In the genomic region with DNA sequence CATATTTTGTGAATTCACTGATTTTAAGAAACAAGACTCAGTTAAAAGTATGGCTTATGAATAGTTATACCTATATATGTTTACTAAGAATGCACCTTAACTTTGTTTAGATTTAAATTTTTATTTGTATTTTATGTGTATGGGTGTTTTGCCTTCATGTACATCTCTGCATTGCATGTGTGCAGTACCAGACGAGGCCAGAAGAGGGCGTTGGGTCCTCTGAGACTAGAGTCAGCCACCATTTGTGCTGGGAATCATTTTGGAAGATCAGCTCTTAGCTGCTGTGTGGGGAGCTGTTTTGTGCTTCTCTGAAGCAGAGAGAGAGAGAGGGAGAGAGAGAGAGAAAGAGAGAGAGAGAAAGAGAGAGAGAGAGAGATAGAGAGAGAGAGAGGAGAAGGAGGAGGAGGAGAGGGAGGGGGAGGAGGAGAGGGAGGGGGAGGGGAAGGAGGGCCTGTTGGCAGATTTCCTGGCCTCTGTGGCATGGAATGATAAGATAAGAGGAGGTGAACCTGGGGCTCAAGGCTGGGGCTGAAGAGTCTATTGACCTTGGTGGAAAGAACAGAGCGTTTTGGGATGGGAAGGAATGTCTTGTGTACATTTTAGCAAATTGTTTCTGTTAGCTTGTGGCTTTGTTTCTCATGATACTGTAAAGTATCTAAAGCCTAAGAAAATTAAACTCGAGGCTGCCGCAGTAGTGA, we compare ENCODE assay signal across 9 mouse cellular contexts. TPM values are rescaled to one million over a fixed set of nuclear protein-coding genes. Genes with fewer than 3 reads are reported as not detected.
DNase-seq lines count a peak whose midpoint lies in the region; ATAC-seq and TF ChIP-seq lines count a peak whose summit lies in the region.
"Had no signal": no experiment of that assay in that cellular context is flagged by ENCODE, and none has a peak within 500 bp of the region (broad histone marks: within the 10 kb centered on the region; RNA-seq: fewer than 3 reads in every experiment).

No protein-coding gene starts in this region.

- H3K9me3 ChIP-seq in liver, embryonic 11.5 days (ENCODE audit: control insufficient read depth, low read length), result no peaks in the 10 kb centered on the region
- H3K9me3 ChIP-seq in forebrain, embryonic 16.5 days (ENCODE audit: control insufficient read depth, low read length), result no peaks in the 10 kb centered on the region

- no peak overlapping the region for H3K9ac ChIP-seq in liver, embryonic 11.5 days (ENCODE audit: low read depth, low read length)
- no peak overlapping the region for H3K9ac ChIP-seq in forebrain, embryonic 16.5 days (replicated peaks; ENCODE audit: low read depth, low read length)

- H3K27me3 ChIP-seq in liver, embryonic 11.5 days (replicated peaks; ENCODE audit: control insufficient read depth, insufficient read depth, low read length), result no peaks in the 10 kb centered on the region
- H3K27me3 ChIP-seq in forebrain, embryonic 16.5 days (replicated peaks; ENCODE audit: control insufficient read depth, insufficient read depth, low read length), result no peaks in the 10 kb centered on the region

- peak; percentile 45 to 58 for DNase-seq in cerebellum, postnatal 10 days
- DNase-seq in cerebellum, adult 9-11 months, result no peak
- peak; percentile 51 for DNase-seq in liver
- DNase-seq in liver, embryonic 11.5 days (ENCODE audit: low spot score), result no peak
- DNase-seq in brain, embryonic 14.5 days (ENCODE audit: low read depth), result no peak
- DNase-seq in lung, postnatal 14 days, result peak; percentile 20

- H3K27ac ChIP-seq in liver, embryonic 11.5 days (ENCODE audit: low read depth, low read length), result no peak overlapping the region
- H3K27ac ChIP-seq in forebrain, embryonic 16.5 days (ENCODE audit: low read length), result no peak overlapping the region
- H3K27ac ChIP-seq: macrophage had no signal

- H3K4me2 ChIP-seq in liver, embryonic 11.5 days, result no peak overlapping the region
- H3K4me2 ChIP-seq in forebrain, embryonic 16.5 days (ENCODE audit: low read length), result no peak overlapping the region

- peak; percentile 47; the same call in 1 of the 2 replicates for TF ChIP-seq CTCF in brain, embryonic 14.5 days (IDR thresholded peaks at IDR 0.05; ENCODE audit: borderline replicate concordance, extremely low read depth, insufficient read depth, insufficient read length)

- no peaks in the 10 kb centered on the region for H3K4me1 ChIP-seq in liver, embryonic 11.5 days (replicated peaks; ENCODE audit: control insufficient read depth, insufficient read depth, low read length)
- peaks cover 10% of the 10 kb centered on the region for H3K4me1 ChIP-seq in forebrain, embryonic 16.5 days (replicated peaks; ENCODE audit: control insufficient read depth, insufficient read depth, low read length)

- no peak for TF ChIP-seq POLR2A in brain, embryonic 14.5 days (IDR thresholded peaks at IDR 0.05; ENCODE audit: borderline replicate concordance, extremely low read depth, insufficient read depth, insufficient read length, poor library complexity, severe bottlenecking)

- ATAC-seq in liver, embryonic 11.5 days (replicated peaks; ENCODE audit: low FRiP score), result no peak
- ATAC-seq in erythroblast, adult 5-6 weeks (replicated peaks; ENCODE audit: low FRiP score, poor library complexity, severe bottlenecking), result no peak
- no peak for ATAC-seq in forebrain, embryonic 16.5 days

- H3K36me3 ChIP-seq in liver, embryonic 11.5 days (ENCODE audit: control insufficient read depth, insufficient read depth, low read length), result no peaks in the 10 kb centered on the region
- no peaks in the 10 kb centered on the region for H3K36me3 ChIP-seq in forebrain, embryonic 16.5 days (ENCODE audit: control insufficient read depth, insufficient read depth)

- WGBS in liver, embryonic 11.5 days, result 13% methylated on average over 5 of the region's 5 CpGs
- WGBS in forebrain, embryonic 16.5 days, result 63% methylated on average over 5 of the region's 5 CpGs

- H3K4me3 ChIP-seq in liver, embryonic 11.5 days (ENCODE audit: low read depth, low read length), result no peak overlapping the region
- no peak overlapping the region for H3K4me3 ChIP-seq in forebrain, embryonic 16.5 days (replicated peaks; ENCODE audit: low read length)

RNA-seq across cellular contexts. Expression of a gene that starts 33.5 kb away (rescaled TPM):
- polyA plus RNA-seq in liver, embryonic 11.5 days (2014; fragmentation: Nextera tagmentation; extraction: Ambion mirVana), result 6.4 and 8.2 TPM in 2 replicates
- polyA plus RNA-seq in brain, embryonic 14.5 days (2012; rRNA removed), result 9.1 and 10.0 TPM in 2 replicates
- total RNA-seq in erythroblast, adult 5-6 weeks (2015; ENCODE audit: low replicate concordance), result 1.5 and 10.9 TPM in 2 replicates
- 0.84 and 1.5 TPM in 2 replicates for total RNA-seq in erythroblast, adult 5-6 weeks (2017; ENCODE audit: low replicate concordance)
- polyA plus RNA-seq in forebrain, embryonic 16.5 days (2015; fragmentation: Nextera tagmentation; extraction: Ambion mirVana), result 8.0 and 8.6 TPM in 2 replicates

Comparison
In these comparisons a context has a peak if more than half of its experiments do, and no peak if none do; other contexts are left out.
1. DNase-seq: peak in cerebellum, postnatal 10 days (2 of 2), liver (single experiment) and lung, postnatal 14 days (single experiment); none in cerebellum, adult 9-11 months (single experiment), liver, embryonic 11.5 days (single experiment) and brain, embryonic 14.5 days (single experiment).